Mouse (Mus musculus): ENCODE results near the gene Akr7a5. TPM values are rescaled to one million over a fixed set of nuclear protein-coding genes. Genes with fewer than 3 reads are reported as not detected.
A peak's percentile ranks its signal among the peaks of the same experiment; 100 is the strongest.

The Akr7a5 gene
- polyA plus RNA-seq, 1 experiment from 2014 or later: 166 TPM

Small RNAs within 50 kb of the gene (microRNA-seq; reads per million reads assigned to microRNA genes)
- 2.1 reads per million, percentile 10 among the genes with 10 or more reads in this experiment for gene Gm24245
- gene Gm25732: 0.44 reads per million

Other genes with a start within 250 kb of the Akr7a5 start
- gene Htr6, start 235.2 kb upstream of the Akr7a5 start, polyA plus RNA-seq (2015; fragmentation: Nextera tagmentation; extraction: Ambion mirVana): not detected in 2 replicates
- 28.4 and 35.7 TPM in 2 replicates for gene Nbl1, start 217.8 kb upstream of the Akr7a5 start, polyA plus RNA-seq (2015; fragmentation: Nextera tagmentation; extraction: Ambion mirVana)
- gene Minos1, start 179.6 kb upstream of the Akr7a5 start, polyA plus RNA-seq (2015; fragmentation: Nextera tagmentation; extraction: Ambion mirVana): 522 and 595 TPM in 2 replicates
- 392 and 395 TPM in 2 replicates for gene Capzb, start 117.8 kb upstream of the Akr7a5 start, polyA plus RNA-seq (2015; fragmentation: Nextera tagmentation; extraction: Ambion mirVana)
- 13.9 and 14.2 TPM in 2 replicates for gene Pqlc2, start within 50 bp of the Akr7a5 start, polyA plus RNA-seq (2015; fragmentation: Nextera tagmentation; extraction: Ambion mirVana)
- 123 and 130 TPM in 2 replicates for gene Mrto4, start 41.8 kb downstream of the Akr7a5 start, polyA plus RNA-seq (2015; fragmentation: Nextera tagmentation; extraction: Ambion mirVana)
- 32.2 and 32.3 TPM in 2 replicates for gene Emc1, start 41.8 kb downstream of the Akr7a5 start, polyA plus RNA-seq (2015; fragmentation: Nextera tagmentation; extraction: Ambion mirVana)
- gene Ubr4, start 41.9 kb downstream of the Akr7a5 start, polyA plus RNA-seq (2015; fragmentation: Nextera tagmentation; extraction: Ambion mirVana): 66.4 and 72.2 TPM in 2 replicates
- 4.3 and 4.8 TPM in 2 replicates for gene Iffo2, start 219.8 kb downstream of the Akr7a5 start, polyA plus RNA-seq (2015; fragmentation: Nextera tagmentation; extraction: Ambion mirVana)

Data from kidney, embryonic 15.5 days (tissue).